Mouse (Mus musculus) midbrain, postnatal 0 days (tissue): Measurements from ENCODE around the gene Csn1s2a. TPM values are rescaled to one million over a fixed set of nuclear protein-coding genes. Genes with fewer than 3 reads are reported as not detected.

ENCODE experiments used
- ATAC-seq: fragments of 200-750 bp; cut with Nextera tagmentation; 2 replicates; pipeline ENCODE4 v1.8.0; 2017; ENCODE audit warnings: moderate number of reproducible peaks, mild to moderate bottlenecking, moderate TSS enrichment, moderate library complexity; ENCODE audit not compliant: low FRiP score
- DNase-seq: peaks from one replicate; pipeline ENCODE4 v3.0.0-alpha.2; 2015; ENCODE audit warnings: low spot score
- H3K27ac ChIP-seq: fragments of 300-500 bp; sonication (generic); 2 replicates; pipeline ENCODE4 v1.5.1; 2014; ENCODE audit warnings: low read depth, mild to moderate bottlenecking, low read length, mixed read lengths
- H3K27me3 ChIP-seq: fragments of 300-500 bp; sonication (generic); 2 replicates; pipeline ENCODE4 v1.6.1; 2014; ENCODE audit warnings: low read length, control low read depth, mixed read lengths; ENCODE audit not compliant: insufficient read depth
- H3K36me3 ChIP-seq: fragments of 300-500 bp; sonication (generic); 2 replicates; pipeline ENCODE4 v1.6.1; 2014; ENCODE audit warnings: low read length, control low read depth, mixed read lengths; ENCODE audit not compliant: insufficient read depth
- H3K4me1 ChIP-seq: fragments of 300-500 bp; sonication (generic); 2 replicates; pipeline ENCODE4 v1.6.1; 2014; ENCODE audit warnings: mild to moderate bottlenecking, control low read depth, antibody characterized with exemption, low read length, mixed read lengths; ENCODE audit not compliant: insufficient read depth
- H3K4me2 ChIP-seq: fragments of 300-500 bp; sonication (generic); 2 replicates; pipeline ENCODE4 v1.6.1; 2014; ENCODE audit warnings: low read depth, mild to moderate bottlenecking, low read length, mixed read lengths; ENCODE audit not compliant: poor library complexity, severe bottlenecking
- H3K4me3 ChIP-seq: fragments of 300-500 bp; sonication (generic); 2 replicates; pipeline ENCODE4 v1.5.1; 2014; ENCODE audit warnings: low read depth, mild to moderate bottlenecking, low read length, moderate library complexity
- H3K9ac ChIP-seq: fragments of 300-500 bp; sonication (generic); replicated peaks from 2 replicates; pipeline ENCODE4 v1.6.1; 2014; ENCODE audit warnings: mild to moderate bottlenecking, low read length, moderate library complexity, mixed read lengths; ENCODE audit not compliant: poor library complexity, severe bottlenecking
- H3K9me3 ChIP-seq: fragments of 300-500 bp; sonication (generic); 2 replicates; pipeline ENCODE4 v1.6.1; 2016; ENCODE audit warnings: low read length, control low read depth
- CTCF ChIP-seq: IDR thresholded peaks from 2 replicates; pipeline ENCODE4 v1.5.1; 2016; ENCODE audit warnings: antibody characterized with exemption, mild to moderate bottlenecking
- WGBS: fragments of 180-500 bp; shearing (Covaris S2); extraction: QIAGEN DNeasy Blood & Tissue Kit; methylation state at CpG from one replicate; pipeline ENCODE4 v1.1.7; 2014; 5-methylcytosine and 5-hydroxymethylcytosine counted together
- polyA plus RNA-seq: library from polyadenylated mRNA; unstranded; fragments of >200 nt; fragmentation: Nextera tagmentation; extraction: Ambion mirVana; gene quantifications from 2 replicates; pipeline ENCODE4 v1.2.1, GENCODE M21; 2015
- total RNA-seq: library from RNA; depleted of rRNA; stranded (reverse); fragments of >200 nt; gene quantifications from 2 replicates; pipeline ENCODE4 v1.2.3, GENCODE M21; 2014; rRNA removed

Csn1s2a gene
- total and polyA plus RNA-seq, 2 experiments from 2014 or later = not detected

GRCm38 (mm10) chr5:87807782-87808181 is 33.4 kb downstream of the Csn1s2a start, which contains the start of gene Csn1s2b:
Gene Csn1s2b (plus strand): TSS chr5:87808082.
- Histone ChIP-seq H3K36me3 (no peaks in the 10 kb centered on the region), H3K4me3 (no peak within 1 kb of the TSS), H3K4me2 (no peak within 1 kb of the TSS), H3K9ac (no peak within 1 kb of the TSS), H3K27ac (no peak within 1 kb of the TSS), H3K9me3 (no peaks in the 10 kb centered on the region), H3K4me1 (no peaks in the 10 kb centered on the region), H3K27me3 (no peaks in the 10 kb centered on the region)
- DNase-seq = no peak
- WGBS = 76% methylated on average over 2 of the region's 2 CpGs
- TF ChIP-seq CTCF = no peak
- no peak for ATAC-seq

- no peaks in the 10 kb centered on the region for H3K9me3 ChIP-seq
- H3K36me3 ChIP-seq = no peaks in the 10 kb centered on the region
- H3K9ac ChIP-seq = no peak overlapping the region
- H3K27ac ChIP-seq = no peak overlapping the region
- ATAC-seq (no peak), DNase-seq (no peak)
- H3K4me3 ChIP-seq = no peak overlapping the region
- no peaks in the 10 kb centered on the region for H3K27me3 ChIP-seq
- 74% methylated on average over 2 of the region's 2 CpGs for WGBS
- TF ChIP-seq CTCF = no peak
- no peaks in the 10 kb centered on the region for H3K4me1 ChIP-seq
- H3K4me2 ChIP-seq = no peak overlapping the region
These were observed 34.9 kb downstream of the Csn1s2a start for GRCm38 (mm10) chr5:87809253-87809652.

- Histone ChIP-seq H3K27me3 (no peaks in the 10 kb centered on the region), H3K4me1 (no peaks in the 10 kb centered on the region), H3K4me2 (no peak within 1 kb of the TSS), H3K4me3 (no peak within 1 kb of the TSS), H3K27ac (no peak within 1 kb of the TSS), H3K36me3 (no peaks in the 10 kb centered on the region), H3K9me3 (no peaks in the 10 kb centered on the region), H3K9ac (no peak within 1 kb of the TSS)
- 61% methylated on average over 1 of the region's 1 CpGs for WGBS
- TF ChIP-seq CTCF = no peak
- DNase-seq = no peak
- ATAC-seq = no peak
These were observed 51.0 kb downstream of the Csn1s2a start, which contains the start of gene Prr27 for GRCm38 (mm10) chr5:87825386-87825785. Gene Prr27 (plus strand): TSS chr5:87825686.

Other genes starting within 250 kb of the Csn1s2a start
- gene Sult1b1, start 236.4 kb upstream of the Csn1s2a start, total RNA-seq = not detected in 2 replicates
- gene Sult1b1, start 236.4 kb upstream of the Csn1s2a start, polyA plus RNA-seq = not detected in 2 replicates
- not detected in 2 replicates for gene Sult1d1, start 205.5 kb upstream of the Csn1s2a start, total RNA-seq
- 0.10 TPM in 1 of 2 replicates, not detected in the other for gene Sult1d1, start 205.5 kb upstream of the Csn1s2a start, polyA plus RNA-seq
- gene Sult1e1, start 183.0 kb upstream of the Csn1s2a start, total RNA-seq = not detected in 2 replicates
- gene Sult1e1, start 183.0 kb upstream of the Csn1s2a start, polyA plus RNA-seq = 0.16 TPM in 1 of 2 replicates, not detected in the other
- gene Csn1s1, start 108.4 kb upstream of the Csn1s2a start, total RNA-seq = 1.8 TPM in 1 of 2 replicates, not detected in the other
- gene Csn1s1, start 108.4 kb upstream of the Csn1s2a start, polyA plus RNA-seq = 0.39 and 0.47 TPM in 2 replicates
- gene Csn2, start 74.9 kb upstream of the Csn1s2a start, total RNA-seq = not detected in 2 replicates
- not detected in 2 replicates for gene Csn2, start 74.9 kb upstream of the Csn1s2a start, polyA plus RNA-seq
- not detected in 2 replicates for gene Csn1s2b, start 33.5 kb downstream of the Csn1s2a start, total RNA-seq
- gene Csn1s2b, start 33.5 kb downstream of the Csn1s2a start, polyA plus RNA-seq = not detected in 2 replicates
- not detected in 2 replicates for gene Prr27, start 51.1 kb downstream of the Csn1s2a start, total RNA-seq
- not detected in 2 replicates for gene Prr27, start 51.1 kb downstream of the Csn1s2a start, polyA plus RNA-seq
- not detected in 2 replicates for gene Odam, start 110.5 kb downstream of the Csn1s2a start, total RNA-seq
- gene Odam, start 110.5 kb downstream of the Csn1s2a start, polyA plus RNA-seq = not detected in 2 replicates
- gene Csn3, start 151.0 kb downstream of the Csn1s2a start, total RNA-seq = not detected in 2 replicates
- not detected in 2 replicates for gene Csn3, start 151.0 kb downstream of the Csn1s2a start, polyA plus RNA-seq
- gene 2310003L06Rik, start 194.9 kb downstream of the Csn1s2a start, total RNA-seq = 0.33 TPM in 1 of 2 replicates, not detected in the other
- 0.12 and 0.17 TPM in 2 replicates for gene 2310003L06Rik, start 194.9 kb downstream of the Csn1s2a start, polyA plus RNA-seq
- gene Gm28434, start 194.9 kb downstream of the Csn1s2a start, total RNA-seq = not detected in 2 replicates
- not detected in 2 replicates for gene Gm28434, start 194.9 kb downstream of the Csn1s2a start, polyA plus RNA-seq
- gene Cabs1, start 204.9 kb downstream of the Csn1s2a start, total RNA-seq = not detected in 2 replicates
- not detected in 2 replicates for gene Cabs1, start 204.9 kb downstream of the Csn1s2a start, polyA plus RNA-seq
- gene Smr3a, start 228.0 kb downstream of the Csn1s2a start, total RNA-seq = not detected in 2 replicates
- 0.38 TPM in 1 of 2 replicates, not detected in the other for gene Smr3a, start 228.0 kb downstream of the Csn1s2a start, polyA plus RNA-seq